Mouse (Mus musculus) lung, adult 2 months (tissue): Measurements from ENCODE around the gene Rgs14.

Experiments used
- CTCF ChIP-seq: fragments of 200-500 bp; IDR thresholded peaks from 2 replicates; pipeline ENCODE4 v1.5.1; 2011; ENCODE audit warnings: mild to moderate bottlenecking, low read length, control low read depth; ENCODE audit not compliant: insufficient read depth
- POLR2A ChIP-seq: fragments of 200-500 bp; IDR thresholded peaks from 2 replicates; pipeline ENCODE4 v1.6.1; 2011; ENCODE audit warnings: low read depth, mild to moderate bottlenecking, control low read depth, low read length, borderline replicate concordance; ENCODE audit errors: extremely low read depth

GRCm38 (mm10) chr13:55391626-55392029 is 22.1 kb downstream of the Rgs14 start:
- TF ChIP-seq CTCF (no peak), POLR2A (no peak)
